Mouse (Mus musculus) c-Kit-positive CD71-positive TER-119-negative erythroid progenitor cells, embryonic 14.5 days (primary cell): ENCODE results near the gene Flot1.

ENCODE experiments used
- DNase-seq: peaks from one replicate; pipeline ENCODE4 v3.0.0-alpha.2; 2013; ENCODE audit warnings: low read depth

Flot1 gene

DNA sequence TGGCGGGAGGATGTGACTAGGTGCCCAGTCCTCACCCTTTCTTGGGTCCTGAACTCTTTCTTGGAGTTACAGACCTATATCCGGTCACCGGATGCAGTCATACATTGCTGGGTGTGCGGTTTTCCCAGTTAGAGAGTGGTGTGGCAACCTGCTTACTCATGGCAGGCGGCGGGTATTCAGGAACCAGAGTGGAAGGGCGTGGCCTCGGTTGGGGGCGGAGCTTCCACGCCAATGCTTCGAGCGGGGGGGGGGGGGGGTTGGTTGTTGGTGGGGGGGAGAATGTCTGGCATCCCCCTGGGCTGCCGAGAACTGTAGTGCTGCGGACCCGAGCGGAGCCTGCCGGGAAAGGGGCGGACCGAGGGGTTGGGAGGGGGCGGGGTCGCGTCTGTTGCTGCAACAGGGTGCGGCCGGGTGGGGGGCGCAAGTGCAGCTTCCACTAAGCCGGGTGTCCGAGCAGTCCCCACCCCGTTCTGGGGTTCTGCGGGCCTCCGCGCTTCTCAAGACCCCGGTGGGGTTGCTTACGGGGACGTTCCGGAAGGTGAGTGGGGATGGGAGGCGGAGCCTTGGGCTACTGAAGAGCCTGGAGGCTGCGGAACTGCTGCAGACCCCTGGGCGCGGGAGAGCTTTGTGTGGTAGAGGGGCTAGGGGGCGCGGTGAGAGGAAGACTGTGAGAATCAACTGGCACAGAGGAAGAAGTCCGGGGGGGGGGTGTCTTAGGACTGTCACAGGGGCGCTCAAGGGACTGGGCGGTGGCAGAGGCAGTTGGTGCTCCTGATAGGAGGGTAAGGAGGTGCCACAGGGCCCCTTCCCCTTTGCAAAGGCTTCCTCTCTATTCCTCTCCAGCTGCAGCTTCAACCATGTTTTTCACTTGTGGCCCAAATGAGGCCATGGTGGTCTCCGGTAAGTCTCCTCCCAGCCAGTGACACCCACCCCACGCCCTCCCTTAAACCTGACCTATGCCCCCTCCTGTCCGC, at the start of gene Flot1:
Flot1 (plus strand) TSS at position 267 of the 974 bp plus-strand sequence.
- DNase-seq, result no peak

DNA sequence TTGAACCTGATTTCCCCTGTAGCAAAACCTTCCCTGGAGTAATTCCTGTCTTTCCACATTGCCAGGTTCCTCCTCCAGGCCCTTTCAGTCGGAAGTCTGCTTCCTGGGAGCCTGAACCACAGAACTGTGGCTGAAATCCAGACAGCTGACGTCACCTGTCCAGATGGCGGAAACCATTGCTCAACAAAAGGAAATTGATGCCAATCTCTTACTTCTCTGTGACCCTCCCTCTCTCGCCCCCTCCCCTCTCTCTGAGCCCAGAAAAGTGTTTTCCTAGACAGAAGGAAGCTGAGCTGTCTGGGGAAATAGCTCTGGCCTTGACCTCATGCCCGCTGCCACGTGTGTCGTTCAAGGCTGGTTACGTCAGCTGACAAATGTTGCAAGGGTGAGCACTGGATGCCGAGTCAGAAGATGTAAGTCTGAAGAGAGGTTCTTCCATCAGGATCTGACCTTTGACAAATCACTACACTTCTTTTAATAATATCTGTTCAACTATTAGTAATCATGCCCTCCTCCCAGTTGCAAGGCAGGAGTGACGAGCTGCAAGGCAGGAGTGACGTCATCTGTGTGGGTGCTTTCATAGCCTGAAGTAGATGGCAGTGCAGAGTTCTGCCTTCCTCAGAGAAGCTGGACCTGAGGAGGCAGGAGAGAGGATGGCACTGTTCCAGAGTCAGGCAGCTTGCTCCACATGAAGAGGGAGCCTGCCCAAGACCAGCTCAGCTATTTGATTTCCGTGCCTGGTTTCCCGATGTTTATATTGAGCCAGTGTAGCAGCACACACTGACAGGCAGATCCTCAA, 46.0 kb upstream of the Flot1 start:
- no peak for DNase-seq

DNA sequence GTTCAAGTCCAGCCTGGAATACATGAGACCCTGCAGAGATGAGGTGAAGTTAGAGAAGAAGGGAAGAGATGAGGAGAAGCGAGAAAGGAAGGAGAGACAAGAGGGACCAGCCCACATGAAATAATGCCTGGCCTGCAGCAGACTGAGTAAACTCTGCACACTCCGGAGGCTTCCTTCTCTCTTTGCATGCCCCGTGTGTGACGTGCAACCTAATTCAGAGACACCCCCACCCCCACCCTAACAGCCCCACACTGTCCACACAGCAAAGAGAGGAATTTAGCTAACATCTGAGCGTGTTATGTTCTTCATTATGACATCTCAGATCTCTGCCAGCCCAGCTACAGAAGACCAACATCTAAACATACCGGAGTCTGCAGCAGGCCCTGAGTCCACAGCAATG, 44.1 kb upstream of the Flot1 start:
- DNase-seq, result no peak

DNA sequence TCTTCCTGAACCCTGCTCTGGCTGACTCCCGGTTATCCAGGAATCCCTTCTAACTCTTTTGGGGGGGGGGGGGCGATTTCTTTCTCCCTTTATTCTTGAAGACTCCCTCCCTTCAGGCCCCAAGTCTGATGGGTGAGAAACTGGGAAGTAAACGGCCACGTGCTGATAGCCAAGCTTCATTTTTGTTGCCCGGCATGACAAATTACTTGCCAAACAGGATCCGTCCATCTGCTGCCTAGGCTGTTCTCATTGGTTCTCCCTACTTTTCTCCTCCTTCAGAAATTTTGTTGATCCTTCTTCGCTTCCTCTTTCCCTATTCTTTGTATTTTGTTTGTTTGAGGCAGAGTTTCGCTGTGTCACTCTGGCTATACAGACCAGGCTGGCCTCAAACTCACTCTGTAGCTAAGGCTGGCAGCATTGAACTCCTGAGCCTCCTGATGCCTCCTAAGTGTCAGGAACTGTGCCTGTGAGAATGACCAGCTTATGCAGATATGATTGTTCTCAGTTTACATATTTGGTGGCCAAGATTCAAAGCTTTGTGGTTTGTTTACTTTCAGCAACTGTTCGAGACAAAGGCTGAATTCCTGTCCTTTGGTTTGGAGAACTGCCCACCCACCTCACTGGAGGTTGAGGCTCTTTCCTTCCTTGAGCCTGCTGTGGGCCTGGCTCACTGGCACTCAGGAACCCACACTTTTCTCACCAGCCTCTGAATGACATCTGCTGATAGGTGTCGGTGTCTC, 43.4 kb upstream of the Flot1 start:
- no peak for DNase-seq

DNA sequence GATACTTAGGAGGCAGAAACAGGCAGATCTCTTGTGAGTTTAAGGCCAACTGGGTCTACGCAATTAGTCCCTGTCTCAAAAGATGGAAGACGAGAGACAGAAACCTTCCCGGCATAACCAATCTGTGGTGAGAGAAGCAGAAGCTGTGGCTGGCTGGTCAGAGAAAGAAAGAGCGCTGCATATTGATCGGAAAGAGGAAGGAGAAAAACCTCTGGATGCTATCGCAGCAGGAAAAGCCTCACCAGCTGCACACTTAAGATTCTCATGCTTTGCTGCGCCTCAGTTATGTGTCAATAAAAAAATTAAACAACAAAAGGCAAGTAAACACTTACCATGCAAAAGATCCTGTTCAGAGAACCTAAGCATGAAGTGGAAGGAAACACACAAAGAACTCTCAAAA, 42.7 kb upstream of the Flot1 start:
- DNase-seq, result no peak

DNA sequence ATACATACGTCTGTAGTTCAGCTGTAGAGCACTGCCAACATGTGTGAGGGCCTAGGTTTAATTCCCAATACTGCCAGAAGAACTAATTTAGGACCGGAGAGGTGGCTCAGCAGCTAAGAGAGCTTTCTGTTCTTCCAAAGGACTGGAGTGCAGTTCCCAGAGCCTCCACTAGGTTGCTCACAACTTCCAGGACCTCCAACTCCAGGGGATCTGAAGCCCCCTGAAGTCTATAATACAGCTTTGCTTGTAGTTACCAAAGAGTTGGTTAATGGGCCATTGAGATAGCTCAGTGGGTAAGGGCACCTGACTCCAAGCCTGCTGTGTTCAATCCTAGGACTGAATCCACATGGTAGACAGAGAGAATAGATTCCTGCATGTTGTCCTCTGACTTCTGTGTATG, 40.6 kb upstream of the Flot1 start:
- no peak for DNase-seq

DNA sequence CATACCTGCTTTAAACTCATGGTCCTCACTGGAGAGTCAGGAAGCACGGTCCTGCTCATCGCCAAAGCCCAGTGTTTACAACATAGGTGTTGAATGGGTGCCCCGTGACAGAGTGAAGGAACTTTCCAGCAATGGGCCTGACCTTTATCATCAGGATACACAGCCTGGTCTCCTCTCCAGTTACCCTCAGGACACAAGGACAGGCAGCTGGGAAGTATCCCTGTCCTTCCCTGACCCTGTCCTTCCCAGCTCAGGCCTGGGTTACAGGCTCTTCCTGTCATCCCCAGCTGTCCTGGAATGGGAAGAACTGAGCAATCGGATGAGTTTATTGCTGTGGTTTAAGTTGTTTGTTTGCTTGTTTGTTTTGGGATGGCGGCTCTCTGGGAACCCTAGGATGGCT, 40.1 kb upstream of the Flot1 start:
- DNase-seq, result no peak

DNA sequence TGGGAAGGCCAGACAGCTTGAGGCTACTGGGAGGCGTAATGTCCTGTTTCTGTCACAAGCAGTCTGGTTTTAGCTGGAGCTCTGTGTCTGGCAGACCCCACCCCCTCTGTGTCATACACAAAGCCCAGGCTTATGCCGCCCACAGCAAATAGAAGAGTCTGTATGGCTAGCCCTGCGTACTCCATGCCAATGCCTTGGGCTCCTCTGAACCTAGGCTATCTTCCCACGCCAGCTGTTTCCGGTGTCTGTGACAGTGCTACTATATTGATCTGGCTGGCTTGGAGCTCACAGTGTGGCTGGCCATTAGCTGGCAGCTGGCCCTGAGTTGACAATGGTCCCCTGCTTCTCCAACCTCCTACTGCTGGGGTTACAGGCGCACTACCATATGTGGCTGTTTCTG, 39.1 kb upstream of the Flot1 start:
- no peak for DNase-seq

DNA sequence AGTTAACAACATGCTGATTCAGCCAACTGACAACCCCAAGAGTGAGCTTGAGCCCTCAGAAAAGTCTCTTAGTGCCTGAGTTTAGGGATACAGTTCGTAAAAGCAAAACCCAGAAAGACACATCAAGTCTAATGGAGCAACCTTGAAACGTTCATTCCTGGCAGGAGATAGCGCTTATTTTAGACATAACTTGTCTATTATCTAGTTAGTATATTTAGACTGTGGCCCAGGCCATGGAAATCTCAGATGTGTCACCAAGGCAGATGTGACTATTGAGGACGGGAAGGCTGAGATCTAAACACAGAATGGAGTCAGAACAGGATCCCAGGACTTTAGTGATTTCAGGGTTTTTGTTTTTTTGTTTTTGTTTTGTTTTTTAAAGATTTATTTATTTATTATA, 37.9 kb upstream of the Flot1 start:
- DNase-seq, result no peak

DNA sequence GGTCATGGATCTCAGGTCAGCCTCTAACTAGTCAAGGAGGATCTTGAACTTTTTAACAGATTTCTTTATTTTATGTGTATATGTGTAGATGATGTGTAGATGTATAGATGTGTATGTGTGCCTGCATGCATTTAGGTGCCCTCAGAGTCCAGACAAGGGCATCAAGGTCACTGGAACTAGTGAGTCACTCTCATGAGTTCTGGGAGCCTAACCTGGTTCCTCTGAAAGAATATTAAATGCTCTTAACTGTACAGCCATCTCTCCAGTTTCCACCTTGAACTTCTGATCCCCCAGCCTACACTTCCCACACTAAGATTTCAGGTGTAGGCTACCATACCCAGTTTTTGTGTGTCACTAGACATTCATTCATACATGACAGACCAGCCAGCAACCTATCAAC, 35.5 kb upstream of the Flot1 start:
- DNase-seq, result no peak

DNA sequence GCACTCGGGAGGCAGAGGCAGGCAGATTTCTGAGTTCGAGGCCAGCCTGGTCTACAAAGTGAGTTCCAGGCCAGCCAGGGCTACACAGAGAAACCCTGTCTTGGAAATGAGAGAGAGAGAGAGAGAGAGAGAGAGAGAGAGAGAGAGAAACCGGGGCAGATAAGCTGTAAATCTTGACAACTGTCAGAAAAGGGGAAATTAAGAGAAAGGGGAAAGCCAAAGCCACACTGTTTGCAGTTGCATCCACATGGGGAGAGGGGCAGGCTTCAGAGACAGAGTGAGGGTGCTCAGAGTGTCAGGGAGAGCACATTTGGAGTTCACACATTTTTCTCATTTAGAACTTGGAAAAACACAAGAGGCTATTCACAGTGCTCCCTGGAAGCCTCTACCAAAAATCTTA, 35.0 kb upstream of the Flot1 start:
- no peak for DNase-seq

DNA sequence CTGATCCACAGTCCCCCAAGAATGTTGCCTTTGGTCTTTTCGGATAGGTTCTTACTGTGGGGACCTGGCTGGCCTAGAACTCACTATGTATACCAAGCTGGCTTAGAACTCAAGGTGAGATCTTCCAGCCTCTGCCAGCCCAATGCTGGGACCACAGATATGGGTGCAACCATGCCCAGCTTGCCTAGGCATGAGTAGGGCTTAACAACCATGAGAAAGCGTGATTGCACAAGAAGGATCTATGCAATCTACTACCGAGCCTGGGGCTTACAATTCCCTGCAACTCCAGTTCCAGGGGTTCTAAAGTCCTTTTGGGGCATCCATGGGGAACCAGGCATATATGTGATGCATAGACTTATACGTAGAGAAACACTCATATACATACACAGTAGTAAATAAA, 32.1 kb upstream of the Flot1 start:
- no peak for DNase-seq

DNA sequence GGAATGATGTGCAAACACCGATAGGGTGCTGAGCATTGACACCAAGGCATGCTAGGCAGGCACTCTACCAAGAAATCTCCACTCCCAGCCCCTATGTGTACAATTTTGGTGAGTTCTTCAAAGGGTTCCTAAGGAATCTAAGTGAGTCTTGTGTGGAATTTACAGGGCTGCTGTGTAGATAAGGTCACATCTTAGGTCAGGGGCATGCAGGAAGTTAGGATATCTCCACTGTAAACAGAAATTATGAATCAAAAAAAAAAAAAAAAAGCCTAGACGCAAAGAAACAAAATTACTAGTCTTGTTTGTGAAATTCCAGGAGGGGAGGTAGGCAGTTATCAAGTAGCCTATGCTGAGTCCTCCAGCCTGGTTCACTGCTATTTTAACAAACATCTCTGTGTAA, 30.2 kb upstream of the Flot1 start:
- no peak for DNase-seq

DNA sequence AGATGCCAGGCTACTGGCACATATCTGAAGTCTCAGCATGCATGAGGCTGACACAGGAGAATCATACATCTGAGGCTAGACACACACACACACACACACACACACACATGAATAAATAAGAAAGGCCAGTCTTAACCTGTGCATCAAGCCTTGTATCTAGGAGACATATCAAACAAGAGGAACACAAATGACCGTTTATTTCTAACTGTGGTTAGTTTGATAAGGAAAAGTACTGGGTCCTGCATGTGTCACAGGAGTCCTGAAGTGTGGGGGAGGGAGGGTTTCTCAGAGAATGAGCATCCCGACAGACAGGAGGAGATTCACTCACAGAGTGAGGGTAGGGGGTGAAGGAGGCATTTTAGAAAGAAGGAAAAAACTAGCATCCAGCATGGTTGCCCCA, 27.9 kb upstream of the Flot1 start:
- DNase-seq, result no peak

DNA sequence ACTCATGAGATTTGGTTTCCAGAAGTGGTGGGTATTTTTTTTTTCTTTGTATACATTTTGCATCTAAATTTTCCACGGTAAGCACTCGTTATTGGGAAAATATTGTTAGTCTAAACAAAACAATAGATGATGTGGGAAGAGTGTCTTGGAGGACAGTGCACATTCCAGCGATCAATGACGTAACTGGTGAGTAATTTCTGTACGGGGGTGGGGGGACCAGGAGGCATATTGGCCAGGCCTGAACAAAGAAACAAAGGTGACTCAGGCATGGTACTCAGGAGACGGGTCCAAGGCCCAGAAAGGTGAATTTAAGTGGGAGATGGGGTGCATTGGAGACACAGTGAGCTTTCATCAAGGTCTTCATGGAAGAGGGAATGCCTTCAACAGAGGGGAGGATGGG, 27.4 kb upstream of the Flot1 start:
- no peak for DNase-seq

DNA sequence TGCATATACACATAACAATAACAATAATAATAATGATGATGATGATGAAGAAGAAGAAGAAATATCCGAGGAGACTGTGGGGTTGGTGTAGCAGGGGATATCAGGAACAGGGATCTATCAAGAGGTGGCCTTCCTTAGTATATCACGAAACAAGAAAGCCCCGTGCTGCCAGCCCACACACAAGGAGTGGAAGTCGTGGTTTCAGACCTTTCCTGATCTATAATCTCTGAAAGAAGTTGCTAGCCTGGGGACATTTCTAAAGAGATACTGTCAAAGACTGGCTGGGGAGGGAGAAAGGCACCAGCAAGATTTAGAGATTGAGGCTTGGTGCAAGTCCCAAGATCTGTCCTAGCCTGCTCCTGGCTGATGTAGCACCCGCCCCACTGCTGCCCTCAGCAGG, 26.2 kb upstream of the Flot1 start:
- DNase-seq, result no peak

DNA sequence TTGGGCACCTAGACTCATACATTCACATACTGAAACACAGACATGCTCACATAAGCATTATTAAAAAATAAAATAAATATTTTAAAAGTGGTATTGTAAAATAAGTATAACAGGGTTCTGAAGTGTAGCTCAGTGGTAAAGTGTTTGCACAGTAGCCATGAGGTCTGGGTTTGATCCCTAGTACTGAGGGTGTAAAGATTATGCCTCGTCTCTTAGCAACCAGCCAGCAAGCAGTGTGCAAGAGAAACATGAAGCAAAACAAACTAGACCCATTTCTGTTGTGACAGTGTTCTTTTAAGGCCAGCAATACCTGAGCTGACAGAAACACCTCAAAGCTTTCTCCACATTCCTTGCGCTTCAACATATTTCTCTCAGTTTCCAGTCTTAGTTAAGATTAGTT, 22.1 kb upstream of the Flot1 start:
- no peak for DNase-seq

DNA sequence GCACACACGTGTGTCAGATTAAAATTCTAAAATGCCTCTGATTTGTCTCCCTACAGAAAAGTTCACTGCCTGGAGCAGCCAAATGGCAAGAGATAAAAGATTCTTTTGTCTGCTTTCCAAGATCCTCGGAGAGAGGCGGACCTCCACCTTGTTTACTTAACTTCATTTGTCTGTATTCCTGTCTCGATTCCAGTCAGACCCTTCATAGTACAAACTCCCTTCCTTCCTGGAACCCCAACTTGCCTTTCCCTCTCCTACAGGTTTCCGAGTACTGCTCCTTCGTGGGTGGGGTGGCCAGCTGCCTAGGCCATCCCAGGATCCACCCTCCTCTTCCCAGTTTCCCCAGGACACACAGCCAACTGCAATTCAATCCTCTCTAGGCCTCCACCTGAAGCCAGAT, 20.0 kb upstream of the Flot1 start:
- no peak for DNase-seq

DNA sequence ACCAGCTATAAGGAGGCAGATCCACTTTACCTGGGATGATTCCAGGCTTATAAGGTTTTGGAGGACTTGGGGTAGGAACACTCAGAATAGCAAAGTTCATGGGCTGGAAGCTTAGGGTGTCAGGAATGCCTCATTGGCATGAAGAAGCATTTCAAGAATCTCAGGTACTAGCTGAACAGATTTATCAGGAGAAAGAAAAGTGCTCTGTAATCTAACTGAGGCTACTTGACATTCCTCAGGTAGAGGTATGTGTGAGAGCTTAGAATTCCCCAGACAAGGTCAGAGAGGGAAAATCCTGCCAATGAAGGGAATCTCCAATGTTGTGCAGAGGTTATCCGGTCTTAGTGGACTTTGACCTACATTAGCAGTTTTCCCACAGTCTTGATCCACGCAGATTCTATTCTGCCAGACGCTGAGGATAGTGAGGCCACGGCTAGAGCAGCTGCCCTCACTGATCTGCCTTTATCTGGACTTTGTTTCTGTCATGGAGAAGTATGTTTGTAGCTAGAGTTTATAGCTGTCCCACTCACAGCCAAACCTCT, 19.1 kb upstream of the Flot1 start:
- DNase-seq, result no peak

DNA sequence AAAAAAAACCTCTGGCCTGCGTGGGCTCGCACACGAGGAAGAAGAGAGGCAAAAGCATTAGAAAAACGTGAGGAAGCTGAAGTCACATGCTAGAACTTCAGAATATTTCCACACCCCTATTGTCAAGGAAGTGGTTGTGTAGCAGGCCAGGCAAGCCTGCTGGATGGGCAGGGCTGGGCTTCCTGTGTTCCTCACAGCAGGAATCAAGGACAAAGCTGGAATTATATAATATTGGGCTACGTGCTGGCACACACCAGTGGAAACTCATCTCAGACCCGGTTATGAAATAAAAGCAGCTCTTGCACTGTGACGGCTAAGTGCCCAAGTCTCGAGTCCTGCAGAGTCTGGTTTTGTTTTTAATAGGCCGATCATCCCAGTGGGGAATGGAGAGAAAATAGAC, 15.0 kb upstream of the Flot1 start:
- DNase-seq, result no peak

DNA sequence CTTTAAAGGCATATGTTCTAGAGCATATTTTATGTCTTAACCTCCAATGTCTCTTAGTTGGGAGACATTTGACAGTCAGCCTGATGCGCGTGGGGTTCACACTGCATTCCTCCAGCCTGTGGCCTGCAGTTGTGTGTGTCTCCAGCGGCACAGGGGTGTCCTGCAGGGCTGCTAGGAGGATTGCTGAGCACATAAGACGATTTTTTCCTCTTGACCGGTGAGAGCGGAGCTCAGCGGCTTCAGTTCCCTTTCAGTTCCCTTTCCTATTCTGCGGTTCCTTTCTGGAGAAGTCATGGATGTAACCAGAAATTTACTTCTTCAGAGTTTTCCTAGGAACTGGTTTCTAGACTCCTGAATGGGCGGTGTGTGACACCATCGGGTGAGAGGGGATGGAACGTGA, 13.6 kb upstream of the Flot1 start:
- DNase-seq, result no peak

DNA sequence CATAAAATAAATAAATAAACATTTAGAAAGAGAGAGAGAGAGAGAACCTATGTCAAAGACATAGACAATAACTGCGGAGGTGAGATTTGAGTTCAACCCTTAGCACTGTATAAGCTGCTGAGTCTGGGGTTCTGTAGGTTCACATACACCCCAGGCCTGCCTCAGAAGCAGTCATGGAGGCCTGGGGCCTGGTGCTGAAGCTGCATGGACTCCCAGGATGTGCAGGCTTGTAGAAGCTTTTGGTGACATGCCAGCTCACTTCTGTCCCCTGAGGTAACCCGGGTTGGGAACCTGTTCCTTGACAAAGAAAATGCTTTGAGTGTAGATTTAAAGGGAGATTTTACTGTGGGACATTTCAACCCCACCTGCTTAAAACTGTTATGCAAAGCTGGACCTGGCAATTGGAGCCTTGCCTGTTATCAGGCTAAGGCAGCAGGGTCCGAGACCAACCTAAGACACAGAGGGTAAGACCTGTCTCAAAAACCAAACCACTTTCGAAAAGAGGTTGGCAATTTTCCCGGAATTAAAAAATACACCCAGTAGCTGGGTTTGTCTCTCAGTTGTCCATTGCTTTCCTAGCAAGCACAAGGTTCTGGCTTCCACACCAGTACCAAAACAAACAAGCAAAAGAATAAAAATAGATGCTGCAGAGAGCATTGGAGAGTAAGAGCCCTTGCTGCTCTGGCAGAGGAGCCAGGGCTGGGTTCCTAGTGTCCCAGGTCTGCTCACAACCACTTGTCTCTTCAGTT, 12.0 kb upstream of the Flot1 start:
- no peak for DNase-seq
